ENCODE assay signal across 21 mouse cellular contexts in the genomic region with DNA sequence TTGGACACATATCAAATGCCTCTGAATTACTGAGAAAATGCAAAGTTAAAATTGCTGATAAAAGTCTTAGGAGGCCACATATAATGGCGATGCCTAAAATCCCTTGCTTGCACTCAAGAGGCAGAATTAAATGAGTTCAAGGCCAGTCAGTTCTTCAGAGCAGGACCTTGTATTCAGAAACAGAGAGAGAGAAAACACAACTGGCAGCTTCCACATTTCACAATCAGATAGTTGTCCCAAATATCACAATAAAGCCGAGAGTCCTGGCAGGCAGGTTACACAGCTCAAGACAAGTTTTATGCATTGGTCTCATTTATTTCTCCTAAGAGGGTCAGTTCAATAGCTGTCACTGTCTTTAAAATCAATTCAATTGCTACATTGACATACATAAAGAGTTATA. TPM values are rescaled to one million over a fixed set of nuclear protein-coding genes. Genes with fewer than 3 reads are reported as not detected.
DNase-seq lines count a peak whose midpoint lies in the region; ATAC-seq and TF ChIP-seq lines count a peak whose summit lies in the region.
"Had no signal": no experiment of that assay in that cellular context is flagged by ENCODE, and none has a peak within 500 bp of the region (broad histone marks: within the 10 kb centered on the region; RNA-seq: fewer than 3 reads in every experiment).

No protein-coding gene starts in this region.

- no peak overlapping the region for H3K27ac ChIP-seq in hindbrain, embryonic 13.5 days
- no peak overlapping the region for H3K27ac ChIP-seq in hindbrain, embryonic 10.5 days
- no peak overlapping the region for H3K27ac ChIP-seq in midbrain, embryonic 14.5 days (replicated peaks; ENCODE audit: low read depth, low read length)
- H3K27ac ChIP-seq in midbrain, embryonic 11.5 days (ENCODE audit: low read depth, low read length), result no peak overlapping the region
- H3K27ac ChIP-seq in small intestine, adult 2 months (ENCODE audit: insufficient read depth, low read depth, low read length), result 0 out of 2 replicates have a peak overlapping the region, but pooled peaks have one; percentile 35
- H3K27ac ChIP-seq: embryonic facial prominence, embryonic 12.5 days; macrophage had no signal

- TF ChIP-seq POLR2A in small intestine, adult 2 months (IDR thresholded peaks at IDR 0.05; ENCODE audit: low read depth, low read length), result no peak

- peak overlapping the region; percentile 35 for H3K4me2 ChIP-seq in hindbrain, embryonic 13.5 days
- peak overlapping the region; percentile 25 for H3K4me2 ChIP-seq in midbrain, embryonic 14.5 days (ENCODE audit: low read length)
- no peak overlapping the region for H3K4me2 ChIP-seq in midbrain, embryonic 11.5 days
- H3K4me2 ChIP-seq: embryonic facial prominence, embryonic 12.5 days had no signal

- no peaks in the 10 kb centered on the region for H3K27me3 ChIP-seq in hindbrain, embryonic 13.5 days
- H3K27me3 ChIP-seq in hindbrain, embryonic 10.5 days (ENCODE audit: insufficient read depth, poor library complexity, severe bottlenecking), result no peaks in the 10 kb centered on the region
- no peaks in the 10 kb centered on the region for H3K27me3 ChIP-seq in midbrain, embryonic 14.5 days (ENCODE audit: control insufficient read depth, insufficient read depth, low read length)
- no peaks in the 10 kb centered on the region for H3K27me3 ChIP-seq in midbrain, embryonic 11.5 days (ENCODE audit: control insufficient read depth, insufficient read depth, low read length)
- no peaks in the 10 kb centered on the region for H3K27me3 ChIP-seq in small intestine, adult 2 months (ENCODE audit: control insufficient read depth, insufficient read depth, low read length)
- H3K27me3 ChIP-seq: CH12.LX; embryonic facial prominence, embryonic 12.5 days; Patski had no signal

- H3K9me3 ChIP-seq in hindbrain, embryonic 13.5 days, result no peaks in the 10 kb centered on the region
- H3K9me3 ChIP-seq in hindbrain, embryonic 10.5 days, result no peaks in the 10 kb centered on the region
- H3K9me3 ChIP-seq in midbrain, embryonic 14.5 days (ENCODE audit: control insufficient read depth, low read length), result no peaks in the 10 kb centered on the region
- no peaks in the 10 kb centered on the region for H3K9me3 ChIP-seq in midbrain, embryonic 11.5 days (ENCODE audit: control insufficient read depth, low read length)
- H3K9me3 ChIP-seq: embryonic facial prominence, embryonic 12.5 days had no signal

- peaks cover 57% of the 10 kb centered on the region for H3K4me1 ChIP-seq in hindbrain, embryonic 13.5 days (replicated peaks)
- peaks cover 43% of the 10 kb centered on the region for H3K4me1 ChIP-seq in hindbrain, embryonic 10.5 days (replicated peaks)
- peaks cover 35% of the 10 kb centered on the region for H3K4me1 ChIP-seq in midbrain, embryonic 14.5 days (ENCODE audit: control insufficient read depth, insufficient read depth, low read length)
- peaks cover 28% of the 10 kb centered on the region for H3K4me1 ChIP-seq in midbrain, embryonic 11.5 days (ENCODE audit: control insufficient read depth, insufficient read depth, low read length)
- H3K4me1 ChIP-seq in small intestine, adult 2 months (ENCODE audit: control insufficient read depth, insufficient read depth, insufficient read length, low read length), result peaks cover 16% of the 10 kb centered on the region

- no peak for TF ChIP-seq CTCF in small intestine, adult 2 months (IDR thresholded peaks at IDR 0.05; ENCODE audit: extremely low read depth, insufficient read length, insufficient replicate concordance, low read depth, low read length)

- WGBS in hindbrain, embryonic 13.5 days, result 70% methylated on average over 2 of the region's 2 CpGs
- 85% methylated on average over 2 of the region's 2 CpGs for WGBS in hindbrain, embryonic 10.5 days
- WGBS in midbrain, embryonic 14.5 days, result 80% methylated on average over 2 of the region's 2 CpGs
- WGBS in midbrain, embryonic 11.5 days, result 91% methylated on average over 2 of the region's 2 CpGs
- 39% methylated on average over 2 of the region's 2 CpGs for WGBS in small intestine, adult 2 months

- ATAC-seq in hindbrain, embryonic 13.5 days (ENCODE audit: low FRiP score), result no peak
- no peak for ATAC-seq in midbrain, embryonic 14.5 days (ENCODE audit: low FRiP score, low TSS enrichment)
- no peak for ATAC-seq in midbrain, embryonic 11.5 days (ENCODE audit: low FRiP score)
- ATAC-seq: inflammation-experienced regulatory T-cells, adult 6 months; Patski had no signal

- peaks cover 3% of the 10 kb centered on the region; the same call in 1 of the 2 replicates for H3K36me3 ChIP-seq in hindbrain, embryonic 13.5 days
- H3K36me3 ChIP-seq in hindbrain, embryonic 10.5 days, result peaks cover 56% of the 10 kb centered on the region
- H3K36me3 ChIP-seq in midbrain, embryonic 14.5 days (ENCODE audit: control insufficient read depth, insufficient read depth, low read length), result 0 out of 2 replicates have a peak, but pooled peaks cover 3% of the 10 kb centered on the region
- no peaks in the 10 kb centered on the region for H3K36me3 ChIP-seq in midbrain, embryonic 11.5 days (ENCODE audit: control insufficient read depth, insufficient read depth, low read length)
- H3K36me3 ChIP-seq in small intestine, adult 2 months (ENCODE audit: control insufficient read depth, insufficient read depth, low read length), result peaks cover 15% of the 10 kb centered on the region

- H3K4me3 ChIP-seq in hindbrain, embryonic 13.5 days, result peak overlapping the region; percentile 2; the same call in 1 of the 2 replicates
- no peak overlapping the region for H3K4me3 ChIP-seq in hindbrain, embryonic 10.5 days
- no peak overlapping the region for H3K4me3 ChIP-seq in midbrain, embryonic 14.5 days (replicated peaks; ENCODE audit: low read depth, low read length)
- no peak overlapping the region for H3K4me3 ChIP-seq in midbrain, embryonic 11.5 days (ENCODE audit: low read depth, low read length)
- H3K4me3 ChIP-seq in small intestine, adult 2 months (ENCODE audit: low read depth, low read length), result no peak overlapping the region
- H3K4me3 ChIP-seq: embryonic facial prominence, embryonic 12.5 days had no signal

- H3K9ac ChIP-seq in hindbrain, embryonic 13.5 days, result no peak overlapping the region
- H3K9ac ChIP-seq in midbrain, embryonic 14.5 days (replicated peaks; ENCODE audit: low read length), result no peak overlapping the region
- no peak overlapping the region for H3K9ac ChIP-seq in midbrain, embryonic 11.5 days (ENCODE audit: low read length)
- H3K9ac ChIP-seq: embryonic facial prominence, embryonic 12.5 days had no signal

- DNase-seq in adrenal gland, adult 2 months, result peak; percentile 38
- no peak for DNase-seq in adrenal gland, postnatal 4 days (ENCODE audit: low spot score in 2 of 2)
- no peak for DNase-seq in hindbrain, embryonic 10.5 days (ENCODE audit: low spot score)
- DNase-seq in midbrain, embryonic 14.5 days, result no peak
- no peak for DNase-seq in midbrain, embryonic 11.5 days (ENCODE audit: low spot score, missing footprints)
- DNase-seq in left cerebral cortex, adult 9 months (ENCODE audit: low spot score in 2 of 2), result no peak
- DNase-seq: cerebellum, adult 9-11 months; gastrocnemius, postnatal 14 days; kidney, postnatal 10 days; lung, adult 18-20 months; right cerebral cortex, postnatal 4 days; thymus, postnatal 14 days had no signal

RNA-seq across cellular contexts. Expression of a gene that starts 5.2 kb away (rescaled TPM):
- total RNA-seq in adrenal gland, adult 2 months (2021), result 100 to 1,000 TPM; 485 to 563 TPM
- polyA plus RNA-seq in adrenal gland, adult 2 months (2012; rRNA removed), result 6.4 and 6.8 TPM in 2 replicates
- total RNA-seq in adrenal gland, postnatal 4 days (2021), result 100 to 1,000 TPM; 558 to 566 TPM
- polyA plus RNA-seq in hindbrain, embryonic 13.5 days (2015; fragmentation: Nextera tagmentation; extraction: Ambion mirVana), result 2,223 and 2,271 TPM in 2 replicates
- 1,143 and 1,193 TPM in 2 replicates for polyA plus RNA-seq in hindbrain, embryonic 10.5 days (2016; fragmentation: Nextera tagmentation; extraction: Ambion mirVana)
- 1,972 and 2,214 TPM in 2 replicates for polyA plus RNA-seq in midbrain, embryonic 14.5 days (2014; fragmentation: Nextera tagmentation; extraction: Ambion mirVana)
- polyA plus RNA-seq in midbrain, embryonic 11.5 days (2014; fragmentation: Nextera tagmentation; extraction: Ambion mirVana), result 1,326 and 1,445 TPM in 2 replicates
- 7.3 and 22.8 TPM in 2 replicates for polyA plus RNA-seq in small intestine, adult 2 months (2012; rRNA removed)

RNA-seq across cellular contexts. Expression of a gene that starts 14.0 kb away (rescaled TPM):
- not detected for total RNA-seq in adrenal gland, adult 2 months (2021)
- not detected in 2 replicates for polyA plus RNA-seq in adrenal gland, adult 2 months (2012; rRNA removed)
- under 1 TPM in 1 of 2 experiments, not detected in 1; 0.51 TPM for total RNA-seq in adrenal gland, postnatal 4 days (2021)
- not detected in 2 replicates for polyA plus RNA-seq in hindbrain, embryonic 13.5 days (2015; fragmentation: Nextera tagmentation; extraction: Ambion mirVana)
- not detected in 2 replicates for polyA plus RNA-seq in hindbrain, embryonic 10.5 days (2016; fragmentation: Nextera tagmentation; extraction: Ambion mirVana)
- polyA plus RNA-seq in midbrain, embryonic 14.5 days (2014; fragmentation: Nextera tagmentation; extraction: Ambion mirVana), result not detected in 2 replicates
- not detected in 2 replicates for polyA plus RNA-seq in midbrain, embryonic 11.5 days (2014; fragmentation: Nextera tagmentation; extraction: Ambion mirVana)
- not detected in 2 replicates for polyA plus RNA-seq in small intestine, adult 2 months (2012; rRNA removed)
- total RNA-seq: CH12.LX; gastrocnemius, postnatal 14 days; layer of hippocampus, postnatal 14 days had no signal
- polyA plus RNA-seq: embryonic facial prominence, embryonic 12.5 days; heart, embryonic 14.5 days; macrophage; Patski had no signal

Comparison
In these comparisons a context has a peak if more than half of its experiments do, and no peak if none do; other contexts are left out.
1. RNA of a gene that starts 5.2 kb away (polyA plus RNA-seq): 2,223 to 2,271 TPM in hindbrain, embryonic 13.5 days, 1,972 to 2,214 TPM in midbrain, embryonic 14.5 days, 1,326 to 1,445 TPM in midbrain, embryonic 11.5 days and 1,143 to 1,193 TPM in hindbrain, embryonic 10.5 days; 7.3 to 22.8 TPM in small intestine, adult 2 months and 6.4 to 6.8 TPM in adrenal gland, adult 2 months; every median in the first group is over 10 times any median in the second.